9 mouse cellular contexts compared by ENCODE assay signal in the genomic region with DNA sequence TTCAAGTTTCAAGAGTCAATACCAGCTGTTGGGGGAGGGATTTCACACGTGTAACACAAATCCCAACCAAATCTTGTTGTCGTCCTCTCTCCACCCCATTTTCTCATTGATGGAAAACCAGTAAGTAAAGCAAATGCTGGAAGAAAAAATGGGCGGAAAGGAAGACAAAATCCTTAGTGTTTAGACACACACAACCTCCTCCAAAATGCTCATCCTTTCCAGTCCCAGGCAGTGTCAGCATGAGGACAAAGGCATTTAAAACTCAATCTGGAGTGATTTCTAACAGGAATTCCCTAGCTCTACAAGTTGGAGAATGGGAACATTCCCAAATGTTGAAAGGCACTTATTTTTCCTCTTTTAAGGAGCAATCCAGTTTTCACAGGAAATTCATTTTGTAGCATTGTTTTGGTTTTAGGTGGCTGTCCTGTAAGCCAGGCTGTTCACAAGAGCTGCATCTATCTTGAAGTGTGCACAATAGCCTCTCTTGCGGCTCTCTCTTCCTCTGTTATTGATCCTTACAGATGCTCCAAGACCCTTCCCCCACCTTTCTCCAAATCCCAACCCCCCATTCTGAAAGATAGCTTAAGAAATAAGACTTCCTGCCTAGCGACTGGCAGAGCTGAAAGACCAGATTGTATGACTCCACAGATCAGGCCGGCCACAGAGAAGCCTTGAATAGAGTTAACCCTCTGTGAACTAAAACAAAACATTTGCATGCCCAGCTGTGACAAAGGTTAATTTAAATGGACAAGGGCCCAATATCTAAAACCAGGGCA.
DNase-seq lines count a peak whose midpoint lies in the region; ATAC-seq and TF ChIP-seq lines count a peak whose summit lies in the region.
"Had no signal": no experiment of that assay in that cellular context is flagged by ENCODE, and none has a peak within 500 bp of the region (broad histone marks: within the 10 kb centered on the region; RNA-seq: fewer than 3 reads in every experiment).

No protein-coding gene starts in this region.

- intact Hi-C loops in heart, adult 2 months (cut with DNase I), result no loop called here

- H3K9me3 ChIP-seq in heart, embryonic 12.5 days (replicated peaks), result no peaks in the 10 kb centered on the region
- no peaks in the 10 kb centered on the region for H3K9me3 ChIP-seq in ES-Bruce4 (replicated peaks; ENCODE audit: control insufficient read depth, insufficient read depth, low read length, poor library complexity, severe bottlenecking)
- H3K9me3 ChIP-seq in forebrain, embryonic 12.5 days, result no peaks in the 10 kb centered on the region
- H3K9me3 ChIP-seq: lung, embryonic 15.5 days had no signal

- TF ChIP-seq EP300 in heart, adult 2 months (IDR thresholded peaks at IDR 0.05; ENCODE audit: insufficient read depth, low read depth, low read length), result no peak
- TF ChIP-seq EP300 in ES-Bruce4 (IDR thresholded peaks at IDR 0.05; ENCODE audit: insufficient read depth, low read depth, low read length), result no peak

- H3K4me1 ChIP-seq in heart, embryonic 12.5 days (replicated peaks), result peaks cover 21% of the 10 kb centered on the region
- H3K4me1 ChIP-seq in heart, adult 2 months (ENCODE audit: control insufficient read depth, insufficient read depth, low read length), result no peaks in the 10 kb centered on the region
- H3K4me1 ChIP-seq in ES-Bruce4 (ENCODE audit: control insufficient read depth, insufficient read depth, low read length), result peaks cover 4% of the 10 kb centered on the region
- H3K4me1 ChIP-seq in forebrain, embryonic 12.5 days, result peaks cover 28% of the 10 kb centered on the region
- no peaks in the 10 kb centered on the region for H3K4me1 ChIP-seq in thymus, adult 2 months (replicated peaks; ENCODE audit: control insufficient read depth, insufficient read depth, low read length)

- no peaks in the 10 kb centered on the region for H3K79me2 ChIP-seq in heart, adult 2 months (replicated peaks; ENCODE audit: control insufficient read depth, insufficient read depth, low read length)

- peak overlapping the region; percentile 67 for H3K27ac ChIP-seq in heart, embryonic 12.5 days (ENCODE audit: poor library complexity, severe bottlenecking)
- H3K27ac ChIP-seq in heart, adult 2 months, result no peak overlapping the region
- H3K27ac ChIP-seq in ES-Bruce4 (ENCODE audit: insufficient read depth, low read length), result peak overlapping the region; percentile 69
- H3K27ac ChIP-seq in forebrain, embryonic 12.5 days, result peak overlapping the region; percentile 33; the same call in 1 of the 2 replicates
- no peak overlapping the region for H3K27ac ChIP-seq in thymus, adult 2 months (ENCODE audit: control insufficient read depth, insufficient read depth, low read length)
- H3K27ac ChIP-seq: lung, embryonic 15.5 days had no signal

- peak overlapping the region; percentile 39 for H3K4me2 ChIP-seq in heart, embryonic 12.5 days
- H3K4me2 ChIP-seq in forebrain, embryonic 12.5 days, result 0 out of 2 replicates have a peak overlapping the region, but pooled peaks have one; percentile 1
- H3K4me2 ChIP-seq: lung, embryonic 15.5 days had no signal

- H3K9ac ChIP-seq in heart, embryonic 12.5 days, result no peak overlapping the region
- no peak overlapping the region for H3K9ac ChIP-seq in heart, adult 2 months (ENCODE audit: low read depth, low read length)
- no peak overlapping the region; the same call in 1 of the 2 replicates for H3K9ac ChIP-seq in ES-Bruce4 (ENCODE audit: low read depth, poor library complexity, severe bottlenecking)
- 0 out of 2 replicates have a peak overlapping the region, but pooled peaks have one; percentile 3 for H3K9ac ChIP-seq in forebrain, embryonic 12.5 days
- H3K9ac ChIP-seq: lung, embryonic 15.5 days had no signal

- TF ChIP-seq CTCF in heart, adult 2 months (IDR thresholded peaks at IDR 0.05), result no peak
- TF ChIP-seq CTCF in ES-Bruce4 (IDR thresholded peaks at IDR 0.05; ENCODE audit: low read depth, low read length), result no peak
- TF ChIP-seq CTCF in thymus, adult 2 months (IDR thresholded peaks at IDR 0.05; ENCODE audit: borderline replicate concordance, control insufficient read depth, extremely low read depth, insufficient read depth, low read length, poor library complexity), result no peak

- 17% methylated on average over 6 of the region's 6 CpGs for WGBS in heart, embryonic 12.5 days
- WGBS in heart, adult 2 months, result 26% methylated on average over 6 of the region's 6 CpGs
- 4% methylated on average over 6 of the region's 6 CpGs for WGBS in forebrain, embryonic 12.5 days
- 60% methylated on average over 6 of the region's 6 CpGs for WGBS in thymus, adult 2 months

- no peak for TF ChIP-seq POLR2A in heart, adult 2 months (IDR thresholded peaks at IDR 0.05; ENCODE audit: insufficient read depth, low read depth, low read length)
- TF ChIP-seq POLR2A in ES-Bruce4 (IDR thresholded peaks at IDR 0.05; ENCODE audit: insufficient read depth, low read length), result no peak
- TF ChIP-seq POLR2A in thymus, adult 2 months (IDR thresholded peaks at IDR 0.05; ENCODE audit: control insufficient read depth, extremely low read depth, insufficient read depth, low read length, poor library complexity), result no peak

- ATAC-seq in heart, embryonic 12.5 days (ENCODE audit: insufficient number of reproducible peaks, low FRiP score), result no peak
- ATAC-seq in forebrain, embryonic 12.5 days (ENCODE audit: low FRiP score), result peak; percentile 41; the same call in 1 of the 2 replicates

- H3K27me3 ChIP-seq in heart, embryonic 12.5 days (replicated peaks), result no peaks in the 10 kb centered on the region
- H3K27me3 ChIP-seq in heart, adult 2 months (ENCODE audit: control insufficient read depth, insufficient read depth, low read length), result no peaks in the 10 kb centered on the region
- H3K27me3 ChIP-seq in ES-Bruce4 (ENCODE audit: control insufficient read depth, insufficient read depth, low read length, poor library complexity, severe bottlenecking), result no peaks in the 10 kb centered on the region
- H3K27me3 ChIP-seq in forebrain, embryonic 12.5 days, result no peaks in the 10 kb centered on the region
- H3K27me3 ChIP-seq in thymus, adult 2 months (ENCODE audit: control insufficient read depth, insufficient read depth, low read length), result no peaks in the 10 kb centered on the region
- H3K27me3 ChIP-seq: lung, embryonic 15.5 days had no signal

- no peak overlapping the region for H3K4me3 ChIP-seq in heart, embryonic 12.5 days
- H3K4me3 ChIP-seq in heart, adult 2 months, result no peak overlapping the region
- no peak overlapping the region for H3K4me3 ChIP-seq in ES-Bruce4 (ENCODE audit: low read depth, low read length)
- no peak overlapping the region for H3K4me3 ChIP-seq in forebrain, embryonic 12.5 days (replicated peaks)
- no peak overlapping the region for H3K4me3 ChIP-seq in thymus, adult 2 months (ENCODE audit: control insufficient read depth, insufficient read depth, low read length)
- H3K4me3 ChIP-seq: lung, embryonic 15.5 days had no signal

- no peak for DNase-seq in heart, adult 2 months
- DNase-seq in mesoderm, embryonic 11.5 days (ENCODE audit: low read depth, low spot score), result peak; percentile 67
- DNase-seq in testis, postnatal 14 days (ENCODE audit: low spot score), result no peak
- DNase-seq in thymus, adult 2 months, result no peak
- DNase-seq in kidney, postnatal 25 days, result no peak

- H3K36me3 ChIP-seq in heart, embryonic 12.5 days, result no peaks in the 10 kb centered on the region
- no peaks in the 10 kb centered on the region for H3K36me3 ChIP-seq in heart, adult 2 months (ENCODE audit: control insufficient read depth, insufficient read depth, low read length)
- no peaks in the 10 kb centered on the region for H3K36me3 ChIP-seq in ES-Bruce4 (ENCODE audit: control insufficient read depth, insufficient read depth, low read length, poor library complexity, severe bottlenecking)
- H3K36me3 ChIP-seq in forebrain, embryonic 12.5 days (replicated peaks), result no peaks in the 10 kb centered on the region
- no peaks in the 10 kb centered on the region for H3K36me3 ChIP-seq in thymus, adult 2 months (ENCODE audit: control insufficient read depth, insufficient read depth, low read length)
- H3K36me3 ChIP-seq: lung, embryonic 15.5 days had no signal

Comparison
In these comparisons a context has a peak if more than half of its experiments do, and no peak if none do; other contexts are left out.
1. H3K27ac ChIP-seq: peak in heart, embryonic 12.5 days (single experiment), ES-Bruce4 (single experiment) and forebrain, embryonic 12.5 days (single experiment); none in heart, adult 2 months (single experiment) and thymus, adult 2 months (single experiment).